Mouse (Mus musculus): Measurements from ENCODE around the gene Gm6710. TPM values are rescaled to one million over a fixed set of nuclear protein-coding genes. Genes with fewer than 3 reads are reported as not detected.
"Not testable (repeated sequence)": the region's sequence is repeated elsewhere in the genome, so short reads cannot be mapped to it uniquely, and the experiment has no call there.

Gene Gm6710
- 23.3 and 29.4 TPM in 2 replicates for polyA plus RNA-seq (2014; fragmentation: Nextera tagmentation; extraction: Ambion mirVana)

GRCm38 (mm10) chr2:175869024-175869423 lies at the start of gene Gm6710:
Gm6710 (plus strand) TSS chr2:175869219.
- not testable (repeated sequence) for DNase-seq (ENCODE audit: low spot score)

More at GRCm38 (mm10) chr2:175869024-175869423, at the start of gene Gm6710:
- not testable (repeated sequence) for H3K9me3 ChIP-seq (ENCODE audit: control insufficient read depth, low read length); H3K27ac ChIP-seq (ENCODE audit: low read depth, low read length); H3K4me2 ChIP-seq (replicated peaks; ENCODE audit: low read depth, low read length); H3K36me3 ChIP-seq (ENCODE audit: control insufficient read depth, insufficient read depth, low read length); H3K4me1 ChIP-seq (replicated peaks; ENCODE audit: control insufficient read depth, insufficient read depth, low read length); H3K4me3 ChIP-seq (ENCODE audit: low read depth, low read length); H3K27me3 ChIP-seq (ENCODE audit: control insufficient read depth, insufficient read depth, low read length); ATAC-seq (ENCODE audit: low FRiP score); H3K9ac ChIP-seq (ENCODE audit: low read depth, low read length)
- no CpG with 5 or more reads among the region's 7 CpGs for WGBS

Other genes with a start within 250 kb of the Gm6710 start
- not detected in 2 replicates for gene Gm11007, start 225.2 kb upstream of the Gm6710 start, polyA plus RNA-seq (2014; fragmentation: Nextera tagmentation; extraction: Ambion mirVana)
- gene Zfp969, start 165.6 kb upstream of the Gm6710 start, polyA plus RNA-seq (2014; fragmentation: Nextera tagmentation; extraction: Ambion mirVana), result 8.2 and 11.2 TPM in 2 replicates
- not detected in 2 replicates for gene Gm2007, start 127.7 kb upstream of the Gm6710 start, polyA plus RNA-seq (2014; fragmentation: Nextera tagmentation; extraction: Ambion mirVana)
- gene Gm14288, start 68.1 kb upstream of the Gm6710 start, polyA plus RNA-seq (2014; fragmentation: Nextera tagmentation; extraction: Ambion mirVana), result 1.5 and 2.1 TPM in 2 replicates
- gene Zfp966, start 61.9 kb downstream of the Gm6710 start, polyA plus RNA-seq (2014; fragmentation: Nextera tagmentation; extraction: Ambion mirVana), result 5.1 and 5.6 TPM in 2 replicates
- 33.5 and 36.8 TPM in 2 replicates for gene Gm2026, start 96.1 kb downstream of the Gm6710 start, polyA plus RNA-seq (2014; fragmentation: Nextera tagmentation; extraction: Ambion mirVana)

Data from hindbrain, embryonic 11.5 days (tissue).